Mouse (Mus musculus) heart, postnatal 0 days (tissue): ENCODE measurements around the gene Gstt1.

ENCODE experiments used
- CTCF ChIP-seq: IDR thresholded peaks from 2 replicates; pipeline ENCODE4 v1.5.1; 2016; ENCODE audit warnings: antibody characterized with exemption, control low read depth, low read depth
- EP300 ChIP-seq: IDR thresholded peaks from 2 replicates; pipeline ENCODE4 v1.6.1; 2016; ENCODE audit warnings: antibody characterized with exemption, low read depth

GRCm38 (mm10) chr10:75790773-75791172 is 7.6 kb downstream of the Gstt1 start:
- TF ChIP-seq EP300, result no peak
- TF ChIP-seq CTCF, result peak; percentile 42
